Mouse (Mus musculus) spleen, postnatal 4 days (tissue): ENCODE data around the gene Ccdc86.
A peak's percentile ranks its signal among the peaks of the same experiment; 100 is the strongest.

Experiments used
- DNase-seq, 2 experiments: peaks; one replicate each; pipeline ENCODE4 v3.0.0; 2022; ENCODE audit warnings: low spot score in 2 of 2

Gene Ccdc86

GRCm38 (mm10) chr19:10907891-10908290 lies 41.2 kb downstream of the Ccdc86 start:
- DNase-seq: peak; percentile 58 to 80

DNA sequence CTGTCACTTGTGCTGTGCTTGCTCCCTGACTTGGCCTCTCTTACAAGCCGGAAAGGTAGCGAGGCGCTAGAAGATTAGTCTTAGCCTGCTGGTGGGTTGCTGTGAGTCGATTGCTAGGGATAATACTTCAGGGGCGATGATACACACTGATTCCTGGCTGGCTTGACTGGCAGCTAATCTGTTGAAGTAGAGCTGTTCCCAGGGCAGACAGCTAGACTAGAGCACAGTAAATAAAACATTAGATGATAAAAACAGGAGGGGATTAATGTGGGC lies 43.4 kb downstream of the Ccdc86 start:
- DNase-seq: no peak

DNA sequence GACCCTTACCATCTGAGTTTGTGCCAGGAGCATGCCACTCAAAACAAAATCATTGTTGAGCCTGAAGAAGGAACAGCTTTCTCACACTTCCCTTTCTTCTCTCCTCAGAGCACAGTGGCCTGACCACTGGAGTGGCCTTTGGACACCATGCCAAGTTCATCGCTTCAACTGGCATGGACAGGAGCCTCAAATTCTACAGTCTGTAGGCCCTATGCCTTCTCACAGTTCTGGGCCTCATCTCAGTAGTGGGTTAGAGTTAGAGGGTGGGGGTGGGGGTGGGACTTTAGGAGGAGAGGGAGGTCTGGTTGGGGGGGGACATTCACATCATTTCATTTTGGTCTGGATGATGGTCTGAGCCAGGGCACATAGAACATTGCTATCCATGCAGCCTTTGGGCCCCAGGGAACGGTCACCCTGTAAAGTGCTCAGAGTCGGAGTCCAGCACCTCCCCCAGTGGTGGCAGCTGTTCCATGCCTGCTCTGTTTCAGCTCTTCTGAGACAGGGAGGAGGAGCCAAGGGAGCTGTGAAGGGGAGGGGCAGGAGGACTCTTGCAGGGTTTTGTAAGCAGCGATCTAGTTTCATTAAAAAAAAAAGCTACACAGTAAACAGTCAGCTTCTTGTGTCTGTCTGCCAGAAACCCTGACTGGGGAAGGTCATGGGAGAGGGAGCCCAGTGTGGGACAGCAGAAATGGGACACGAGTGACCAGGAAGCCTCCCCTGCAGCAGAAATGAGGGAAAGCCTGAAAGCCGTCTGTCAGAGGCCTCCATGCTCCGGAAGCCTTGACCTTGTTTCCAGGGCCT lies 43.9 kb downstream of the Ccdc86 start:
- DNase-seq: no peak

GRCm38 (mm10) chr19:10904512-10904911 lies 44.6 kb downstream of the Ccdc86 start:
- no peak for DNase-seq

GRCm38 (mm10) chr19:10901046-10901445 lies 48.0 kb downstream of the Ccdc86 start:
- DNase-seq: no peak

DNA sequence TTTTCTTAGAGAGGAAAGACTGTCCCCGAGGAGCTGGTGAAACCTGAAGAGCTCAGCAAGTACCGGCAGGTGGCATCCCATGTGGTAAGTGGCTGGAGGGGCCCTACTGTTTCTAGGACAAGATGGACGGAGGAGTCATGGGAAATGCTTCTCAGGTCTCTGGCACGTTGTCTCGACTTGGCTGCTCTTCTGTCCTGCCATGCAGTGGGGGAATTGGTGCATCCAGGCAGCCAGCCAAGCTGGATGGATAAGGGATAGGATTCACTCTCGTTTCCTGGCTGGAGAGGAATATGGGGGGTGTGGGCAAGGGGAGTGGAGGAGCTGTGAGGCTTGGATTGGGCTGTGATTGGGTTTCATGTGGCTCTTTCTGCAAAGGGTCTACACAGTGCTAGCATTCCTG lies 48.8 kb downstream of the Ccdc86 start:
- DNase-seq: no peak

DNA sequence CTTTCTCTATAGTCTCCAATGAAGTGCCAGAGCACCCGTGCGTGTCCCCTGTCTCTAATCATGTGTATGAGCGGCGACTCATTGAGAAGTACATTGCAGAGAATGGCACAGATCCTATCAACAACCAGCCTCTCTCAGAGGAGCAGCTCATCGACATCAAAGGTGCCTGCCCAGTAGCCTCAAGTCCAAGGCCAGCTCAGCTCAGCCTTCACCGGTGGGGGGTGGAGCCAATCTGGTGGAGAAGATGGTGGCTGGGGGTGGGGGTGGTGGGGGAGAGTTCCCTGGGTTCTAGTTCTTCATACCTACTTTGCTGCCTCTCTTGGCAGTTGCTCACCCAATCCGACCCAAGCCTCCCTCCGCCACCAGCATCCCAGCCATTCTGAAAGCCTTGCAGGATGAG lies 51.6 kb downstream of the Ccdc86 start:
- DNase-seq: no peak

GRCm38 (mm10) chr19:10896849-10897248 lies 52.2 kb downstream of the Ccdc86 start:
- DNase-seq: no peak

DNA sequence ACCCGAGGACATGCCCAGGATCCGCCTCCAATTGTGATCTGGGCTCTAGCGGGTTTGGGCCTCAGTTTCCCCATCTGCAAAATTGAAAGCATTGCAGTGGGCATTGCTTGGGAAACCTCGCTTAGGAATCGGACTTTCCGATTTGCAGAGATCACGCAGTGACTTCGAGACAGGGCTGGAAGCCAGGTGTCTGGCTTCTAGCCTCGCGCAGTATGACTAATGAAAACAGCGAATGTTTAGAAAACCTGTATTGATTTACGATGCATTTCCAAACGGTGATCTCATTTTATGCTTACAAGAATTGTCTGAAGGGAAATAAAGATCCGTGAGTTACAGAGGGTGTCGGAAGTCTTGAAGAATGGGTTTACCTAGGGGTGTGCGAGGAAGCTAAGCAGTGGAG lies 53.4 kb downstream of the Ccdc86 start:
- DNase-seq: no peak

- peak; percentile 93 to 96 for DNase-seq
Measured at GRCm38 (mm10) chr19:10895016-10895528, 54.0 kb downstream of the Ccdc86 start, which contains the start of gene Prpf19. TSS of gene Prpf19 (plus strand) at chr19:10895231.

- no peak for DNase-seq
Measured at GRCm38 (mm10) chr19:10892201-10892600, 56.9 kb downstream of the Ccdc86 start.
